Mouse (Mus musculus) neural tube, embryonic 11.5 days (tissue): ENCODE measurements around the gene Ring1. TPM values are rescaled to one million over a fixed set of nuclear protein-coding genes. Genes with fewer than 3 reads are reported as not detected.
A peak's percentile ranks its signal among the peaks of the same experiment; 100 is the strongest.

Experiments used
- ATAC-seq: fragments of 200-750 bp; cut with Nextera tagmentation; 2 replicates; pipeline ENCODE4 v1.8.0; 2017; ENCODE audit warnings: moderate number of reproducible peaks, mild to moderate bottlenecking, moderate TSS enrichment, moderate library complexity; ENCODE audit not compliant: insufficient read depth, low FRiP score, low TSS enrichment
- DNase-seq: peaks from one replicate; pipeline ENCODE4 v3.0.0-alpha.2; 2015; ENCODE audit warnings: low spot score
- H3K27ac ChIP-seq: fragments of 300-500 bp; sonication (generic); 2 replicates; pipeline ENCODE4 v1.5.1; 2014; ENCODE audit warnings: low read depth, mild to moderate bottlenecking, low read length
- H3K27me3 ChIP-seq: fragments of 300-500 bp; sonication (generic); 2 replicates; pipeline ENCODE4 v1.6.1; 2014; ENCODE audit warnings: mild to moderate bottlenecking, low read length, mixed read lengths; ENCODE audit not compliant: control insufficient read depth, insufficient read depth
- H3K36me3 ChIP-seq: fragments of 300-500 bp; sonication (generic); 2 replicates; pipeline ENCODE4 v1.6.1; 2014; ENCODE audit warnings: mild to moderate bottlenecking, low read length, moderate library complexity, mixed read lengths; ENCODE audit not compliant: control insufficient read depth, insufficient read depth
- H3K4me1 ChIP-seq: fragments of 300-500 bp; sonication (generic); 2 replicates; pipeline ENCODE4 v1.6.1; 2014; ENCODE audit warnings: low read length, mixed read lengths; ENCODE audit not compliant: control insufficient read depth, insufficient read depth
- H3K4me2 ChIP-seq: fragments of 300-500 bp; sonication (generic); 2 replicates; pipeline ENCODE4 v1.6.1; 2014; ENCODE audit warnings: low read depth, mild to moderate bottlenecking, moderate library complexity
- H3K4me3 ChIP-seq: fragments of 300-500 bp; sonication (generic); 2 replicates; pipeline ENCODE4 v1.5.1; 2014; ENCODE audit warnings: low read depth, low read length
- H3K9ac ChIP-seq: fragments of 300-500 bp; sonication (generic); 2 replicates; pipeline ENCODE4 v1.6.1; 2014; ENCODE audit warnings: mild to moderate bottlenecking, low read length
- H3K9me3 ChIP-seq: fragments of 300-500 bp; sonication (generic); 2 replicates; pipeline ENCODE4 v1.6.1; 2016; ENCODE audit warnings: low read length; ENCODE audit not compliant: control insufficient read depth
- WGBS: fragments of 180-500 bp; shearing (Covaris S2); extraction: QIAGEN DNeasy Blood & Tissue Kit; methylation state at CpG from one replicate; pipeline ENCODE4 v1.1.7; 2014; 5-methylcytosine and 5-hydroxymethylcytosine counted together
- polyA plus RNA-seq: library from polyadenylated mRNA; unstranded; fragments of >200 nt; fragmentation: Nextera tagmentation; extraction: Ambion mirVana; gene quantifications from 2 replicates; pipeline ENCODE4 v1.2.1, GENCODE M21; 2014

Gene Ring1
- polyA plus RNA-seq, 1 experiment from 2014 or later, result 5.2 TPM

GRCm38 (mm10) chr17:34031465-34032173 is 7.1 kb upstream of the Ring1 start, which contains the start of the genes Slc39a7 and Rxrb:
TSS of gene Slc39a7 (minus strand) at chr17:34031682.
TSS of gene Rxrb (plus strand) at chr17:34031812.
- Histone ChIP-seq H3K4me2 (peak within 1 kb of the TSS; percentile 79), H3K4me1 (peaks cover 33% of the 10 kb centered on the region), H3K36me3 (peaks cover 19% of the 10 kb centered on the region), H3K4me3 (peak within 1 kb of the TSS; percentile 88), H3K27ac (peak within 1 kb of the TSS; percentile 96), H3K9me3 (no peaks in the 10 kb centered on the region; the same call in 1 of the 2 replicates), H3K27me3 (no peaks in the 10 kb centered on the region), H3K9ac (peak within 1 kb of the TSS; percentile 94)
- WGBS, result under 1% methylated on average over 83 of the region's 88 CpGs
- ATAC-seq (peak; percentile 48), DNase-seq (peak; percentile 100)

- H3K4me2 ChIP-seq, result peak overlapping the region; percentile 79
- no peaks in the 10 kb centered on the region; the same call in 1 of the 2 replicates for H3K9me3 ChIP-seq
- H3K36me3 ChIP-seq, result peaks cover 16% of the 10 kb centered on the region
- peak overlapping the region; percentile 88 for H3K4me3 ChIP-seq
- ATAC-seq, result no peak; the same call in 1 of the 2 replicates
- peaks cover 40% of the 10 kb centered on the region for H3K4me1 ChIP-seq
- peak overlapping the region; percentile 96 for H3K27ac ChIP-seq
- H3K9ac ChIP-seq, result peak overlapping the region; percentile 94
- H3K27me3 ChIP-seq, result no peaks in the 10 kb centered on the region
- DNase-seq, result peak; percentile 32
- 5% methylated on average over 20 of the region's 20 CpGs for WGBS
These were observed 6.4 kb upstream of the Ring1 start for GRCm38 (mm10) chr17:34030861-34031326.

GRCm38 (mm10) chr17:34029890-34030595 is 5.6 kb upstream of the Ring1 start:
- Histone ChIP-seq H3K27ac (0 out of 2 replicates have a peak overlapping the region, but pooled peaks have one; percentile 4), H3K36me3 (peaks cover 13% of the 10 kb centered on the region), H3K4me3 (peak overlapping the region; percentile 88), H3K4me2 (peak overlapping the region; percentile 79), H3K9ac (peak overlapping the region; percentile 94), H3K4me1 (peaks cover 43% of the 10 kb centered on the region), H3K9me3 (no peaks in the 10 kb centered on the region), H3K27me3 (no peaks in the 10 kb centered on the region)
- ATAC-seq, result no peak
- DNase-seq, result no peak
- 77% methylated on average over 21 of the region's 21 CpGs for WGBS

GRCm38 (mm10) chr17:34029150-34029889 is 4.8 kb upstream of the Ring1 start:
- DNase-seq, result no peak
- peak overlapping the region; percentile 88 for H3K4me3 ChIP-seq
- peaks cover 43% of the 10 kb centered on the region for H3K4me1 ChIP-seq
- 0 out of 2 replicates have a peak overlapping the region, but pooled peaks have one; percentile 4 for H3K27ac ChIP-seq
- 91% methylated on average over 18 of the region's 18 CpGs for WGBS
- ATAC-seq, result no peak
- H3K9me3 ChIP-seq, result no peaks in the 10 kb centered on the region
- H3K36me3 ChIP-seq, result peaks cover 13% of the 10 kb centered on the region
- peak overlapping the region; percentile 94; the same call in 1 of the 2 replicates for H3K9ac ChIP-seq
- H3K27me3 ChIP-seq, result no peaks in the 10 kb centered on the region
- peak overlapping the region; percentile 79 for H3K4me2 ChIP-seq

GRCm38 (mm10) chr17:34028501-34029149 is 4.1 kb upstream of the Ring1 start:
- 60% methylated on average over 17 of the region's 17 CpGs for WGBS
- peak overlapping the region; percentile 97; the same call in 1 of the 2 replicates for H3K27ac ChIP-seq
- ATAC-seq, result no peak

GRCm38 (mm10) chr17:34027656-34028223 is 3.3 kb upstream of the Ring1 start, which contains the start of gene H2-Ke6:
TSS of gene H2-Ke6 (minus strand) at chr17:34028060.
- Histone ChIP-seq H3K4me3 (peak within 1 kb of the TSS; percentile 95), H3K27ac (peak within 1 kb of the TSS; percentile 97), H3K9ac (peak within 1 kb of the TSS; percentile 73), H3K27me3 (no peaks in the 10 kb centered on the region), H3K9me3 (no peaks in the 10 kb centered on the region), H3K4me2 (peak within 1 kb of the TSS; percentile 90), H3K36me3 (peaks cover 18% of the 10 kb centered on the region), H3K4me1 (peaks cover 47% of the 10 kb centered on the region)
- peak; percentile 95 for DNase-seq
- ATAC-seq, result peak; percentile 51
- under 1% methylated on average over 43 of the region's 49 CpGs for WGBS

More at GRCm38 (mm10) chr17:34028501-34029149, 4.1 kb upstream of the Ring1 start:
- no peak for DNase-seq
- Histone ChIP-seq H3K4me1 (peaks cover 48% of the 10 kb centered on the region), H3K27me3 (no peaks in the 10 kb centered on the region), H3K9me3 (no peaks in the 10 kb centered on the region), H3K4me2 (peak overlapping the region; percentile 90), H3K9ac (0 out of 2 replicates have a peak overlapping the region, but pooled peaks have one; percentile 2), H3K36me3 (peaks cover 13% of the 10 kb centered on the region), H3K4me3 (peak overlapping the region; percentile 95; the same call in 1 of the 2 replicates)

GRCm38 (mm10) chr17:34026917-34027655 is 2.6 kb upstream of the Ring1 start:
- H3K4me3 ChIP-seq, result peak overlapping the region; percentile 95
- H3K27me3 ChIP-seq, result no peaks in the 10 kb centered on the region
- H3K9me3 ChIP-seq, result no peaks in the 10 kb centered on the region
- DNase-seq, result no peak
- peak overlapping the region; percentile 97 for H3K27ac ChIP-seq
- H3K9ac ChIP-seq, result peak overlapping the region; percentile 73
- peaks cover 23% of the 10 kb centered on the region for H3K36me3 ChIP-seq
- peak overlapping the region; percentile 90 for H3K4me2 ChIP-seq
- ATAC-seq, result no peak
- peaks cover 46% of the 10 kb centered on the region for H3K4me1 ChIP-seq
- WGBS, result 3% methylated on average over 36 of the region's 36 CpGs
